Mouse (Mus musculus): ENCODE results near the gene Vegfd. TPM values are rescaled to one million over a fixed set of nuclear protein-coding genes. Genes with fewer than 3 reads are reported as not detected.
A peak's percentile ranks its signal among the peaks of the same experiment; 100 is the strongest.

Vegfd gene
- polyA plus RNA-seq, 1 experiment from 2014 or later: 19.3 TPM

DNA sequence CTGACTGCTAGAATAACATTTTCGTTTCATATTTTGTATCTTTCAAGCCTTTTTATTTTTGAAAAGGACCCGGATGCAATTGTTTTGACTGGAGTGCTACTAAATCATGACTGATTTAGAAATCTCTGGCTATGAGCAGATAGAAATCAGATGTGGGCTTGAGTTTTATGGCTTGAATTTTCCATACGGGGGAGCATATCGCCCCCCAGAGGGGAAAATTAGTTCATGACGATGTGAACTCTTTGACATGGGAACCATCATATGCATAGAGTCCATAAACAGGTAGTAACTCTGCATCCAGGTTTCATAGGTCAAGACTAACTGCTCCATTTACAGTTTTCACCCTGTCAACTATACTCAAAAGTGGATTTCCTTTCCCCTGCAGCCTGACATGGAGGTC, 1.4 kb downstream of the Vegfd start:
- ATAC-seq (ENCODE audit: low FRiP score, low TSS enrichment): no peak
- Histone ChIP-seq H3K4me1 (ENCODE audit: control insufficient read depth, insufficient read depth, low read length) (no peaks in the 10 kb centered on the region), H3K27ac (ENCODE audit: low read depth, low read length) (no peak overlapping the region; the same call in 1 of the 2 replicates), H3K27me3 (ENCODE audit: control insufficient read depth, insufficient read depth, low read length) (no peaks in the 10 kb centered on the region), H3K4me3 (ENCODE audit: low read length) (peak overlapping the region; percentile 7; the same call in 1 of the 2 replicates), H3K4me2 (replicated peaks; ENCODE audit: low read depth, low read length) (no peak overlapping the region), H3K9ac (ENCODE audit: low read depth, low read length) (no peak overlapping the region), H3K9me3 (ENCODE audit: control insufficient read depth, low read length) (no peaks in the 10 kb centered on the region), H3K36me3 (ENCODE audit: control insufficient read depth, insufficient read depth, low read length) (no peaks in the 10 kb centered on the region)
- 46% methylated on average over 5 of the region's 5 CpGs for WGBS

DNA sequence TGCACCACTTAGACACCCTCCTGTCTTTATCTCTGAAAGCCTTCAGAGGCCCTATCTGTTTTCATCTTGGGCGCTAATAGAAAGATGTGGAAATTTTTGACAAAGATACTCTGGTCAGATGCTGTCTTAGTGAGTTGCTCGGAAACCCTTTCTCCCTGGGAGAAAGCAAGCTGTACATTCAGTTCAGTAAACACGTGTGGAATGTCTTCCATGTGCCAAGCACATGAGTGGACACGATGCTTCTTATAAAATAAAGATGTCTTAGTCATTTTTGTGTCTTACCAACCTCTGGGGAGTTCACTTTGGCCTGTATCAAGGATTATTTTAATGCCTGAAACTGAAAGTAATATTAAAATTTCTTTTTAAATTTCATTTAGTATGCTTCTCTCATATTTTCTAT, 6.5 kb downstream of the Vegfd start:
- Histone ChIP-seq H3K4me1 (ENCODE audit: control insufficient read depth, insufficient read depth, low read length) (no peaks in the 10 kb centered on the region), H3K36me3 (ENCODE audit: control insufficient read depth, insufficient read depth, low read length) (no peaks in the 10 kb centered on the region), H3K27ac (ENCODE audit: low read depth, low read length) (no peak overlapping the region), H3K9me3 (ENCODE audit: control insufficient read depth, low read length) (no peaks in the 10 kb centered on the region), H3K27me3 (ENCODE audit: control insufficient read depth, insufficient read depth, low read length) (no peaks in the 10 kb centered on the region), H3K4me2 (replicated peaks; ENCODE audit: low read depth, low read length) (no peak overlapping the region), H3K4me3 (ENCODE audit: low read length) (no peak overlapping the region), H3K9ac (ENCODE audit: low read depth, low read length) (no peak overlapping the region)
- ATAC-seq (ENCODE audit: low FRiP score, low TSS enrichment): no peak
- WGBS: 85% methylated on average over 4 of the region's 4 CpGs

DNA sequence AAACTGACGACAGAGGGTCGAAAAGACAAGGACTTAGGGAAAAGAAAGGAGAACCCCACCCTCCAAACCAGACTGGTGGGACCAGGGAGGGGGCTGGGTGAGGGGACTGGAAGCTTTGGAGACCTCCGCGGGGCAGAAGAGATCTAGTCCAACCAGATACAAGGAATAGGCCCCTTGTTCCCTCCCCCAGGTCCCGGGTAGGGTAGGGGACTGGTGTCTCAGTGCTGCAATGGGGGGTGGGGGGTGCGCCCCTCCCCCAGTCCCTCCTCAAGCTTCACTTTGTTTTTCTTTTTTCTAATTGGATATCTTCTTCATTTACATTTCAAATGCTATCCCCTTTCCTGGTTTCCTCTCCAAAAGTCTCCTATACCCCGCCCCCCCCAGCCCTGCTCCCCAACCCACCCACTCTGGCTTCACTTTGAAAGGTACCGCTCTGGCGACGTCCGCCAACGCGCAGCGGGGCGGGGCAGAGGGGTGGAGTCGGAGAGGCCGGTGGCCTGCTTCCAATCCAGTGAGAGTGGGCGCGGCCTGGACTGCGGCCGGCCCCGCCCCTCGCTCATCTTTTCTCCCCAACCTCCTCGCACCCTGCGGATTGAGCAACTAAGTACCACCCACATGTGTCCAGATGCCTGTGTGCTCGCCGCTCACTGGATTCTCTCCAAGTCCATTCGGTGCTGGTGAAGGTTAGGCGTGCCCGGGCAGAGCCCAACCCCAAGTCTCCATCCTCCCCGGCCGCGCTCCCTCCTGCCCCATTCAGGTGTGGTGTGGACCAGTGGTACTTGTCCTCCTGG, 8.6 kb downstream of the Vegfd start:
- peak overlapping the region; percentile 50 for H3K4me2 ChIP-seq (replicated peaks; ENCODE audit: low read depth, low read length)
- no peaks in the 10 kb centered on the region for H3K9me3 ChIP-seq (ENCODE audit: control insufficient read depth, low read length)
- WGBS: 27% methylated on average over 33 of the region's 33 CpGs
- peak; percentile 99 for ATAC-seq (ENCODE audit: low FRiP score, low TSS enrichment)
- H3K9ac ChIP-seq (ENCODE audit: low read depth, low read length): no peak overlapping the region
- H3K4me3 ChIP-seq (ENCODE audit: low read length): peak overlapping the region; percentile 33
- H3K36me3 ChIP-seq (ENCODE audit: control insufficient read depth, insufficient read depth, low read length): no peaks in the 10 kb centered on the region
- no peaks in the 10 kb centered on the region for H3K27me3 ChIP-seq (ENCODE audit: control insufficient read depth, insufficient read depth, low read length)
- peak overlapping the region; percentile 37; the same call in 1 of the 2 replicates for H3K27ac ChIP-seq (ENCODE audit: low read depth, low read length)
- H3K4me1 ChIP-seq (ENCODE audit: control insufficient read depth, insufficient read depth, low read length): no peaks in the 10 kb centered on the region

DNA sequence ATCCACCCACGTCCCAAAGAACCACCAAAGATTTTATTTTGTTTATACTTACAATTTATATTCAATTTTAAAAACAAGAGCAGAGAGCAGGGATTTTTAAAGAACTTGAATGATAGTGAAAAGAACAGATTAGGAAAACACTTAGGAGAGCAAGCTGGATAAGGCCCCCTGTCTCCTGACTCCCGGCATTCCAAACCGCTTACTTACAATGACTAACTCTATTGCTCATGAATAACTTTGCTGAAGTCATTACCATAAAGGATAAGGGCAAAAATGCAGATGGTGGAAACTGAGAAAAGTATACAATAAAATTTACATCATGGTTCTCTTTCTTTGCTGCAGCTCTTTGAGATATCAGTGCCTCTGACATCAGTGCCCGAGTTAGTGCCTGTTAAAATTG, 20.9 kb downstream of the Vegfd start:
- H3K4me1 ChIP-seq (ENCODE audit: control insufficient read depth, insufficient read depth, low read length): no peaks in the 10 kb centered on the region
- no peaks in the 10 kb centered on the region for H3K9me3 ChIP-seq (ENCODE audit: control insufficient read depth, low read length)
- H3K4me3 ChIP-seq (ENCODE audit: low read length): no peak overlapping the region
- H3K9ac ChIP-seq (ENCODE audit: low read depth, low read length): no peak overlapping the region
- H3K4me2 ChIP-seq (replicated peaks; ENCODE audit: low read depth, low read length): no peak overlapping the region
- H3K27ac ChIP-seq (ENCODE audit: low read depth, low read length): no peak overlapping the region
- no peaks in the 10 kb centered on the region for H3K36me3 ChIP-seq (ENCODE audit: control insufficient read depth, insufficient read depth, low read length)
- WGBS: 85% methylated on average over 4 of the region's 4 CpGs
- ATAC-seq (ENCODE audit: low FRiP score, low TSS enrichment): no peak
- H3K27me3 ChIP-seq (ENCODE audit: control insufficient read depth, insufficient read depth, low read length): no peaks in the 10 kb centered on the region

DNA sequence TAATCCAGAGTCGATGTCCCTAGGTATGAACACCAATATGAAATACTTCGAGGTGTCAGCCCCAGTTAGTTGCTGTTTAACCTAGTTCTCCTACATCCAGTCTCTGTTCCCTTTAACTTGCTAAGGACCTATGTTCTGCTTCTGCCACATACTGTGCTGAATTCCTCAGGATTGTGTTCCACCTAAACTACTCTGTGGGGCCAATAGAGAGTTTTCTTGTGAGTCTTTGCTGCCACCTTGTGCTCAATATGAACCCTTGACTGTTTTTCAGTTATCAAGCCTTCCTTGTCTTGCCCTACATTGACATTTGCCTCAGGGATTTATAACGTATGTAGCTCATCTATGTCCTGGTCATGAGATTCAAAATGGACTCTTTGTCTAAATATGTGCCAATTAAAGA, 25.3 kb downstream of the Vegfd start:
- no peaks in the 10 kb centered on the region for H3K4me1 ChIP-seq (ENCODE audit: control insufficient read depth, insufficient read depth, low read length)
- H3K4me3 ChIP-seq (ENCODE audit: low read length): no peak overlapping the region
- H3K9me3 ChIP-seq (ENCODE audit: control insufficient read depth, low read length): no peaks in the 10 kb centered on the region
- H3K27me3 ChIP-seq (ENCODE audit: control insufficient read depth, insufficient read depth, low read length): no peaks in the 10 kb centered on the region
- no peaks in the 10 kb centered on the region for H3K36me3 ChIP-seq (ENCODE audit: control insufficient read depth, insufficient read depth, low read length)
- no peak overlapping the region for H3K9ac ChIP-seq (ENCODE audit: low read depth, low read length)
- ATAC-seq (ENCODE audit: low FRiP score, low TSS enrichment): no peak
- 67% methylated on average over 3 of the region's 3 CpGs for WGBS
- no peak overlapping the region for H3K4me2 ChIP-seq (replicated peaks; ENCODE audit: low read depth, low read length)
- H3K27ac ChIP-seq (ENCODE audit: low read depth, low read length): no peak overlapping the region

DNA sequence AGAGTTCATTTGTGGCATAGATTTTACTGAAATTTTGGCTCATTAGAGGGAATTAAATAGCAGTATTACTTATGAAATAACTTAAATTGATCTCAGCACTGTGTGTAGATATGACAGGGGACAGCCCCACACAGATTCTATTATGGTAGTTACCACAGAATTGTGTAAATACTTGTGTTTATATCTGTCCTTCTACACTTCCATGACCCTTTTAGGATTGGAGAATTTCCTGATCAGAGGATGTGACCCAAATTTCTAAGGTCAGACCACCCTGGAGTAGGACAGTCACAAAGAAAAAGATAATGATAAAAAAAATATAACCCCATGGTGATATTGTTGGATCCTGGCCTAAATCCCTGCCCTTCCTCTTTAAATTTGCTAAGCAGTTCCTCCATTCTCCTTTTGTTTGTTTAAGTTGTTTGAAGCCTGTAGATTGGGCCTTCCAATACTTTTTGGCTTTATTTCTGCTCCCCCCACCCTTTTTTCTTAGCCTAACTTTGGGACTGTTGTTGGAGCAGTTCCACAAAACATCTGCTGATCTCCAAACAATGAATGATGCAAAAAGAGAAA, 32.0 kb downstream of the Vegfd start:
- Histone ChIP-seq H3K36me3 (ENCODE audit: control insufficient read depth, insufficient read depth, low read length) (no peaks in the 10 kb centered on the region), H3K4me2 (replicated peaks; ENCODE audit: low read depth, low read length) (no peak overlapping the region), H3K9ac (ENCODE audit: low read depth, low read length) (no peak overlapping the region), H3K4me3 (ENCODE audit: low read length) (no peak overlapping the region), H3K9me3 (ENCODE audit: control insufficient read depth, low read length) (no peaks in the 10 kb centered on the region), H3K4me1 (ENCODE audit: control insufficient read depth, insufficient read depth, low read length) (no peaks in the 10 kb centered on the region), H3K27ac (ENCODE audit: low read depth, low read length) (no peak overlapping the region), H3K27me3 (ENCODE audit: control insufficient read depth, insufficient read depth, low read length) (no peaks in the 10 kb centered on the region; the same call in 1 of the 2 replicates)
- no peak for ATAC-seq (ENCODE audit: low FRiP score, low TSS enrichment)

DNA sequence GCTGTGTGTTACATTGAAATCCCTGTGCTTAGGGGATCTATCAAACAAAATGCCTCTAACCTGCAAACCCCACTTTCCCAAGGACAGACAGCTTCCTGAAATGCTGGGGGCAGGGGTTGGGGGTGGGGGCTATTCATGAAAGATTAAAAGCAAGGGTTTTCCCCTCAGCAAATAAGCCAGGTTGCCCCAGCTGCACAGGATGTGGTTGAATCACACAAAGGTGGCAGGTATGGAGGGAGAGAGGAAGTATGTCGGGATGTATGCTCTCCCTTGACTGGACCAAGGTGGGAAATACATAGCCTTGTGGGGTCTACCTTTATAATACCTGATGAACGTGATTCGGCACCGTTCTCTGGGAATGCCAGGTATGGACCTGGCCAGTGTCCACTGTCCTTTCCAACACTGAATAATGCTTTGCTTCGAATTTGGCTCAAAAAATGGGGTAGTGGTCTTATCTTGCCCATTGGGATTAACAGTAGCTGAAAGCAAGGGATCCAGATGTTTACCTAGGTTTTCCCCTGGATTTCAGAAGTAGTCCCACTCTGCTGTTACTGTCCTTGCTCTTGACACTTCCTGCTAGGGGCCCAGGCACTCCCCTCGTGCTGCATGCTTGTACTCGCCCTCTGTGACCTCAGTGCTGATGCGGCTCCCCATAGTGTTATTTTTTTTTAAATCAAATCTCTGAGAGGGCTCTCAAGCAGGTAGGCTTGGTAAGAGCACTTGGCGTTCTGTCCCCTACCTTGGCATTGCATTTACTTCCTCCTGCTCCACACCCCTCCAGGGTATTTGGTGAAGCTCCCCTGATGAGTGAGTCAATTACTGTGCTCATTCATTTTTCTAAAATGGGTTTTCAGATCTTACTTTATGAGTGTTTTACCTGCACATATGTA, 33.2 kb downstream of the Vegfd start:
- ATAC-seq (ENCODE audit: low FRiP score, low TSS enrichment): no peak
- no peak overlapping the region for H3K9ac ChIP-seq (ENCODE audit: low read depth, low read length)

DNA sequence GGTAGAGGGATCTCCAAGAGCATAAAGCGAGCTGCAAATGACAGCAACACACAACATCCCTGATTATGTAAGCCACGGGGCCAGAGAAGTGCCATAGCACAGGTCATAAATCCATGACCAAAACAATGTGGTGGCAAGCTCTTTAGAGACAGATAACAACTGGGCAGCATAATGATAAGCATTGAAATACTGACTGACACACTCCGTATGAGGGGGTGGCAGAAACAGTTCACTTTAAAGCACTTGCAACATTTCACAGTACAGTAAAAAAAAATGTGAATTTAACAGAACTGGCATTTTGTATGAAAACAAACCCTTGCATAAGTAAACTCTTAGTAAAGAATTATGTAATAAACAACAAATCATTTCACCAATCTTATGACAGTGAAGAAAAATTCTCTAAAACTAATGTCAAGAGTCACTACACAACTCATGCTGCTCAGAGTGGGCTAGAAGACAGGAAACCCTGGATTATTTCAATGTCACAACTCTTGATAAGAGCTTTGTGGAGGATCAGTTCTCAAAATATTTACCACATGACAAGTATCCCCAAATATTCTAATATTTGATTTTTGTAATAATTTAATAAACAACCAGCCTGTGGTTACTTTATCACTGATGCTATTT, 35.2 kb downstream of the Vegfd start:
- H3K9me3 ChIP-seq (ENCODE audit: control insufficient read depth, low read length): no peaks in the 10 kb centered on the region
- WGBS: 78% methylated on average over 3 of the region's 3 CpGs
- no peaks in the 10 kb centered on the region; the same call in 1 of the 2 replicates for H3K27me3 ChIP-seq (ENCODE audit: control insufficient read depth, insufficient read depth, low read length)
- no peaks in the 10 kb centered on the region for H3K36me3 ChIP-seq (ENCODE audit: control insufficient read depth, insufficient read depth, low read length)
- no peak overlapping the region for H3K4me3 ChIP-seq (ENCODE audit: low read length)
- no peak overlapping the region for H3K27ac ChIP-seq (ENCODE audit: low read depth, low read length)
- ATAC-seq (ENCODE audit: low FRiP score, low TSS enrichment): no peak
- H3K9ac ChIP-seq (ENCODE audit: low read depth, low read length): no peak overlapping the region
- no peaks in the 10 kb centered on the region for H3K4me1 ChIP-seq (ENCODE audit: control insufficient read depth, insufficient read depth, low read length)
- H3K4me2 ChIP-seq (replicated peaks; ENCODE audit: low read depth, low read length): no peak overlapping the region

More for the DNA sequence above, 33.2 kb downstream of the Vegfd start:
- Histone ChIP-seq H3K4me1 (ENCODE audit: control insufficient read depth, insufficient read depth, low read length) (no peaks in the 10 kb centered on the region), H3K4me3 (ENCODE audit: low read length) (no peak overlapping the region), H3K27ac (ENCODE audit: low read depth, low read length) (no peak overlapping the region), H3K27me3 (ENCODE audit: control insufficient read depth, insufficient read depth, low read length) (no peaks in the 10 kb centered on the region; the same call in 1 of the 2 replicates), H3K36me3 (ENCODE audit: control insufficient read depth, insufficient read depth, low read length) (no peaks in the 10 kb centered on the region), H3K4me2 (replicated peaks; ENCODE audit: low read depth, low read length) (no peak overlapping the region), H3K9me3 (ENCODE audit: control insufficient read depth, low read length) (no peaks in the 10 kb centered on the region)
- WGBS: 74% methylated on average over 9 of the region's 9 CpGs

Measured in kidney, embryonic 14.5 days (tissue).